Mouse (Mus musculus) left cerebral cortex, adult 9 months (tissue): Measurements from ENCODE around the gene Noxo1.
"Not testable (repeated sequence)": the region's sequence is repeated elsewhere in the genome, so short reads cannot be mapped to it uniquely, and the experiment has no call there.

Experiments
- DNase-seq, 2 experiments: peaks; one replicate each; pipeline ENCODE4 v3.0.0; 2022; ENCODE audit warnings: low spot score in 2 of 2

The Noxo1 gene

GRCm38 (mm10) chr17:24696011-24696697 is at the start of gene Noxo1, which contains the start of gene Gfer:
Gene Noxo1, plus strand, starts transcription at chr17:24696234.
Gene Gfer, minus strand, starts transcription at chr17:24696156.
- peak in 1 of 2 experiments; percentile 75 for DNase-seq

GRCm38 (mm10) chr17:24646381-24646780 is 49.7 kb upstream of the Noxo1 start:
- no peak for DNase-seq

DNA sequence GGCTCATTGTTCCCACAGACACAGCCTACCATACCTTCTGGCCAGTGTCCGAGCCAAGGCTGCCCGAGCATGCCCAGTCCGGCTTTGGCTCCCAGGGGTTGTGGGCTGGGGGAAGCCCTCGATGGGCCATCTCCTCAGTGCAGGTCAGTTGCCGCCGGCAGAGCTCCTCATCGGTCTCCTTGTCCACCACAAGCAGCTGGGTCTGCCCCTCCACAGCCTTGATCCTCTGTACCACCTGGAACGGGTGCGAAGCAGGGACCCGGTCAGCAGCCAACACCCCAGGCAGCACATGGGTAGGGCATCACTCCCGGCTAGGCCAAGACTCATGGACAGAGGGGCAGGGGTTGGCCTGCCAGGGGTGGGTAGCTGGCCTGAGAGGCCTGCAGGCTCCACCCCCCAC is 48.5 kb upstream of the Noxo1 start:
- no peak for DNase-seq

- DNase-seq = no peak
Observed at GRCm38 (mm10) chr17:24648731-24649377, 47.2 kb upstream of the Noxo1 start.

DNA sequence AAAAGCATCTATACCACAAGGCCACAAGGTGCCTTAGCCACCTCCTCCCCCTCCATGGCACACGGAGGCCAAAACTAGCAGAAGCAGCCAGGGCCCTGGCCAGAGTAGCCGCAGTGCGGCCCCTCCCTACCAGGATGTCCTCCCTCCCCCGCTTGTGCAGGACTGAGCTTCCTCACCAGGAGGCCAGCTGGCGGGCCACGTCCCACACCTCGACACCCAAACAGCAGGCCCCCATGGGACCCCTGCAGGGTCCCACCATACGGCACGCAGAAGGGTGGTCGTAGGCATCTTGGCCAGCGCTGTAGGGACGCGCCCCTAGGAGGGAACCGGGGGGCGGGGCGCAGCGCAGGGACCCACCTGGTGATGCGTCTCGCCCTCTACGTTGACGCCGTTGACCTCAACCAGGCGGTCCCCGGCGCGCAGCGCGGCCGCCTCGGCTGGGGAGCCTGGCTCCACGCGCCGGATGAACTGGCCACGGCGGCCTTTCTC is 46.4 kb upstream of the Noxo1 start:
- no peak for DNase-seq

DNA sequence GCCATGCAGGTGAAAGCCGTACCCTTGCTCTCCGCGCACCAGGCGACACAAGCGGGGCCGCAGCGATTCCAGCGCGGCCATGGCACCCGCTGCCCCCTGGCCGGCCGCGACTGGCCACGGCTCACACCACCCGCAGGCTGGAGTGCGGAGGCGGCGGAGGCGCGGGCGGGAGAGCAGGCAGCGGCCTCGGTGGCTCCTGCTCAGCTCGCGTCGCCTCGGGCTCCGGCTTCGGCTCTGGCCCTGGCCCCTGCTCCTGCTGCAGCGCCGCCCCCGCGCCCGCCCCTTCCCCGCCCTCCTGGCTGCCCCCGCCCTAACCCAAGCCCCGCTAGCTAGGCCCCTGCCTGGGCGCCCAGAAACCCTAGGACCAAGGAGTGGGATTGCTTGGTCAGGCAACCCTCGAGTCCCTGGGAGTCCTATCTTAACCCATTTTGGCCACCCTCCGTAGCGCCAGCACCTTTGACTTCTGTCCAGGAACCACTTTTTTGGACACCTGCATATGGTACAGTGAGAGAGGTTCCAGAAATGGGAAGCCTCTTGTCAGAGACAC is 45.9 kb upstream of the Noxo1 start, which contains the start of gene Slc9a3r2:
Slc9a3r2 (minus strand) TSS at position 258 of the 547 bp plus-strand sequence.
- DNase-seq = no peak

DNA sequence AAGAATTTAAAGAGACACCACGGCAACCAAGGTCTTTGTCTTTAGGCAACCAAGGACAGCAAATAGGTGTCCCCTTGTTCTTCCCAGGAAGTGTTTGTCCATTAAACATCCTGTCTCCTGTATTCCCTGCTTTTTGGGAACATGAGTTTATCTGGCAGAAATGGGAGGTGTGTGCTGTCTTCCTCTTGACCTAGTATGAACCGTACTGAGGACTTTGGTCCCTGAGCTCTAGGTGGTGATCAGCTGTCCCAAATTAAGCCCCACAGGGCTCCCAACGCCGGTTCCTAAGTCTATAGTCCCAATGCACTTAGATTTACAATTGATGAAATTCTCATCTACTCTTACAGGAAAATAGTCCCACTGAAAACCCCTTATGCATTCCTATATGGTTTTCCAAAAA is 45.3 kb upstream of the Noxo1 start:
- no peak for DNase-seq

GRCm38 (mm10) chr17:24651835-24652234 is 44.2 kb upstream of the Noxo1 start:
- no peak for DNase-seq

DNA sequence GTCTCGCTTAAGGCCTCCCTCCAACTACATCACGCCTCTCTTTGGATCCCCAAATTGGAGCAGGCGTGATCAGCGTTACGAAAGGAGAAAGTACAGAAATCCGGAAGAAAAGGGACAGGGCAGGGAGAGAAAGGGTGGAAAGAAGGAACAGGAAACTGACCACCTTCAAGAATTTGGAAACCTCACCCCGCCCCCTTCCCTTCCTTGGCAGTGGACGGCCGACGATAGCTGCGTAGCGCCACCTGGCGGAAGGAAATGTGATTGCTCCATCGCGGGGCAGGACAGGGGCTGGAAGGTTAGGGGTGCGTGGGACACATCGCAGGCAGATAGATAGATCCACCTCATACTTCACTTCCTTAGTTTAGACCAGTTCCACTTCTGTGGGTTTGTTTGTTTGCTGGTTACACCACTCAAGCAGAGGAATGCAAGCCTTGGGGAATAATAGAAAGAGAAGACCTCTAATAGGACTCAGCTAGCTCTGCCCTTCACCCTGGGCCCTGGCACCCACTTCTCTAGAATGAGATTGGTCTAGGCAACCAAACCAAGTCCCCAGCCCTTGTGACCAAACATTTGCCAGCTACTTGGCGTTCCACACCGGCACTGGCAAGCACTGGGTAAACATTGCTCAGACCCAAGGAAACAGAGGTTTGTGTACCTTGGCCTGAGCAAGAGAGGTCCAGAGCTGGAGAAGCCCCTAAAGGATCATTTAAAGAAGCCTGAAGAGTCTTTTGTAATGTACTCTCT is 41.9 kb upstream of the Noxo1 start:
- peak in 1 of 2 experiments; percentile 54 for DNase-seq

GRCm38 (mm10) chr17:24654969-24655368 is 41.1 kb upstream of the Noxo1 start:
- DNase-seq = no peak

- DNase-seq = no peak
Observed at GRCm38 (mm10) chr17:24658017-24658758, 37.8 kb upstream of the Noxo1 start, which contains the start of gene Npw. Gene Npw, minus strand, starts transcription at chr17:24658457.

- DNase-seq = not testable (repeated sequence)
Observed at GRCm38 (mm10) chr17:24667011-24667410, 29.0 kb upstream of the Noxo1 start.

DNA sequence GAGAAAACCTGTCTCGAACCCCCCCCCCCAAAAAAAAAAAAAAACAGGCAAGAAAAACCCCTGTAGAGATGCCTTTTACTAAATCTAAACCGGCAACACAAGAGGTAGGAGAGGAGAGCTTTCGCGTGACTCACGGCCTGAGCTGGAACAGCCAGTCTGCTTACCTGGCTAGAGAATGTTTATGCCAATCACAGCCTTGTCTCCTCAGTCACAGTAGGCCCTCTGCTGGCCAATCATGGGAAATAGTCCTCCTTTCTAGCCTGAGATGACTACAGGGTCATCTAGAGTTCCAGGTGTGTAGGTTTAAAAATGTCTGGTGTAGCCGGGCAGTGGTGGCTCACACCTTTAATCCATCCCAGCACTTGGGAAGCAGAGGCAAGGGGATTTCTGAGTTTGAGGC is 28.6 kb upstream of the Noxo1 start:
- peak in 1 of 2 experiments; percentile 59 for DNase-seq

GRCm38 (mm10) chr17:24669214-24669544 is 26.9 kb upstream of the Noxo1 start:
- DNase-seq = not testable (repeated sequence)

- peak; percentile 85 to 93 for DNase-seq
Observed at GRCm38 (mm10) chr17:24669545-24670245, 26.3 kb upstream of the Noxo1 start, which contains the start of gene Zfp598. Gene Zfp598, plus strand, starts transcription at chr17:24669687.

- no peak for DNase-seq
Observed at GRCm38 (mm10) chr17:24670246-24670844, 25.7 kb upstream of the Noxo1 start.

DNA sequence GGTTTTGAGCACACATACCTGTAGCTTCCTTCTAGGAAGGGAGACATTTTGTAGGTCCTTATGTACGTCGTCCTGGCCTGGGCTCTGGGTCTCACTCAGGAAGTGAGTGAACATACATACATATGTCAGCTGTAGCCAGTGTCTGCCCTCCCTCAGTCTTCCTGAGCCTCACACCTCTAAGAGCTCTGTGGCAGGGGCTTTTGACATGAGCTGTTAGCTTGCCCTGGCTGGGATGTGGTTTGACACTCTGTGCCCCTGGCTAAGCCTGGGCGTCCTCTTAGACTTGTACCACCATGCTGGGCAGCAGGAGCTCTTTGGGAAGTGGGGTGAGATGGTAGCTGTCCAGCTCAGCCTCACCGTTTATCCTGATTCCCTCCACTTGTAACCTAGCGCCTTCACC is 24.7 kb upstream of the Noxo1 start:
- no peak for DNase-seq

DNA sequence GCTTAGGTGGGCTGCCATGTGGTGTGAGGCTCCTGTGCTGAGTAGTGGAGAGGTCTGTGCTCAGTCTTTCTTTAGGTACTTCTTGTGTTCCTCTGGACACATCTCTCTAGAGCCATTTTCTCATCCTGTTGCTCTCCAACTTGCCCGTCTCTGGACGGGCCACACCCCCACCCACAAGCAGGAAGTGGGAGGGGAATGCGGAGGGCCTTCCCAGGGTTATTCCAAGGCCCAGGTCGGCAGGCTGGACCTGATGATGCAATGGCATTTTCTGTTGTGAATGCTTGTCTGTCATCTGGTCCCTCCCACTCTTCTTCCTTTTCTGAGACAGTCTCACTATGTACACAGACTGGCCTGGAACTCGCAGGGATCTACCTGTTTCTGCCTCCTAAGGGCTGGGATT is 23.9 kb upstream of the Noxo1 start:
- DNase-seq = no peak

DNA sequence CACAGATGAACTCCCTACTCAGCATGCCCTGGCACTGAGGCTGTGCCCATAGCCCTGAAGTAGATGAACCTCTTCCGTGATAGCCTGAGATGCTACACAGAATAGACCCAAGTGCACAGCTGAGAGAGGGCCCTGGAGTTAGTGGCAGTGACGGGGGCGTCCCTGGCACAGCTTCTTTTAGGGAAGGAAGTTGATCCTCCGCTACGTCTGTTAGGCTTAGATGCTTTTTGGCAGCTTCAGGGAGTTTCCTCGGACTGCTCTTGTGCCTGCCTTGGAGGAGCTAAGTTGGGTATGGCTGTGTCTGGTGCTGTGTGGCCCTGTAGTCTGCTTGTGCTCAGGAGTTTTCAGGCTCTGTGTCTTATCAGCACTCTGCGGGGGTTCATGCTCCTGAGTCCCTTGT is 21.8 kb upstream of the Noxo1 start:
- peak in 1 of 2 experiments; percentile 66 for DNase-seq

DNA sequence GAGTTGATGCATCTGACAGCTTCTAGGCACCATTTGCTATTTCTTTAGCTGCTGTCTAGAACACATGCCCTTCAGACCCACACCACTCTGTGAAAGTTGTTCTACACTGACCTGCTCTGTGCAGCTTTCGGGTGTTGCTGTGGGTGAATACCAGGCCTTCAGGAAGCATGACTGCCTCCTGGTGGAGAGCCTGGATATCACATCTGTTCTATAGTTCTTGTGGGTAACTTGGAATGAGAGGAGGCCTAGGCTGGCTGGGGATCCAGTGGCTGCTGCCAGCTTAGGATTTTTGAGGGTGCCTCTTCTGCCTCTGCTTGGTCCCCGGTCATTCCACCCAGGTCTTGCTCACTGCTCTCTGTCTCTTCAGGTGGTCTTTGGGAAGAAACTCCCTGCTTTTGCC is 19.8 kb upstream of the Noxo1 start:
- DNase-seq = peak in 1 of 2 experiments; percentile 70
